In genomic region chr5:130036300-130036699, GRCm38 (mm10) we compare ENCODE assay signal across 8 mouse cellular contexts. TPM values are rescaled to one million over a fixed set of nuclear protein-coding genes. Genes with fewer than 3 reads are reported as not detected.
DNase-seq lines count a peak whose midpoint lies in the region; ATAC-seq and TF ChIP-seq lines count a peak whose summit lies in the region.
"Not testable (repeated sequence)": the region's sequence is repeated elsewhere in the genome, so short reads cannot be mapped to it uniquely, and the experiment has no call there.

No protein-coding gene starts in this region.

- H3K27ac ChIP-seq in MEL (ENCODE audit: control insufficient read depth, low read depth, low read length); hindbrain, postnatal 0 days; liver, postnatal 0 days (ENCODE audit: low read depth): not testable (repeated sequence)

- 67% methylated on average over 2 of the region's 2 CpGs for WGBS in hindbrain, postnatal 0 days
- WGBS in liver, postnatal 0 days (ENCODE audit: insufficient replicate concordance), result 69% methylated on average over 2 of the region's 2 CpGs

- DNase-seq in 416B (ENCODE audit: low read depth), result peak; percentile 19
- DNase-seq in MEL (ENCODE audit: low read depth, low spot score), result peak; percentile 28
- not testable (repeated sequence) for DNase-seq in brain, embryonic 14.5 days (ENCODE audit: low read depth); hindbrain, postnatal 0 days (ENCODE audit: low spot score); liver, postnatal 0 days
- DNase-seq in kidney, adult 9 months, result peak; percentile 55
- peak; percentile 40 for DNase-seq in naive thymus-derived CD4-positive, alpha-beta T cell, adult 2 months (ENCODE audit: low read depth)

- H3K36me3 ChIP-seq in MEL (ENCODE audit: control insufficient read depth in 1 of 2, insufficient read depth in 2 of 2, low read length in 2 of 2), result peaks cover 0 to 13% of the 10 kb centered on the region in 2 experiments; a peak in 3 of 4 replicates
- peaks cover 30% of the 10 kb centered on the region for H3K36me3 ChIP-seq in hindbrain, postnatal 0 days (ENCODE audit: insufficient read depth, low read length)
- H3K36me3 ChIP-seq in liver, postnatal 0 days (replicated peaks; ENCODE audit: insufficient read depth, low read length), result peaks cover 39% of the 10 kb centered on the region

- not testable (repeated sequence) for H3K9me3 ChIP-seq in MEL (replicated peaks; ENCODE audit: insufficient read depth, low read length); hindbrain, postnatal 0 days (ENCODE audit: low read length); liver, postnatal 0 days (ENCODE audit: low read length)

- not testable (repeated sequence) for H3K9ac ChIP-seq in MEL (ENCODE audit: control insufficient read depth, low read depth, low read length, poor library complexity, severe bottlenecking); hindbrain, postnatal 0 days (replicated peaks; ENCODE audit: low read length); liver, postnatal 0 days (replicated peaks)

- TF ChIP-seq EP300 in MEL (IDR thresholded peaks at IDR 0.05; ENCODE audit: low read depth in 1 of 2, low read length in 2 of 2); liver, postnatal 0 days (IDR thresholded peaks at IDR 0.05; ENCODE audit: low read depth): not testable (repeated sequence)

- H3K27me3 ChIP-seq in MEL (ENCODE audit: control insufficient read depth in 1 of 2, insufficient read depth in 2 of 2, low read length in 2 of 2); hindbrain, postnatal 0 days (ENCODE audit: insufficient read depth, low read length); liver, postnatal 0 days (ENCODE audit: insufficient read depth, low read length): not testable (repeated sequence)

- H3K79me2 ChIP-seq in MEL (ENCODE audit: control insufficient read depth, insufficient read depth, low read length, poor library complexity), result peaks cover 12% of the 10 kb centered on the region

- TF ChIP-seq CTCF in MEL (IDR thresholded peaks at IDR 0.05 in 2 of 3, conservative IDR thresholded peaks at IDR 0.05 in 1 of 3; ENCODE audit: control insufficient read depth in 1 of 3, insufficient read depth in 1 of 3, low read depth in 2 of 3, low read length in 3 of 3, poor library complexity in 1 of 3, severe bottlenecking in 1 of 3), result peak; percentile 16 to 67 (median 23); a peak in 4 of 6 replicates
- TF ChIP-seq CTCF in brain, embryonic 14.5 days (IDR thresholded peaks at IDR 0.05; ENCODE audit: borderline replicate concordance, extremely low read depth, insufficient read depth, insufficient read length), result peak; percentile 18; the same call in 1 of the 2 replicates
- peak; percentile 48 for TF ChIP-seq CTCF in hindbrain, postnatal 0 days (IDR thresholded peaks at IDR 0.05; ENCODE audit: low read depth)
- TF ChIP-seq CTCF in liver, postnatal 0 days (IDR thresholded peaks at IDR 0.05; ENCODE audit: low read depth), result peak; percentile 55

- peak; percentile 64 for ATAC-seq in CD4-positive, CD25-positive, alpha-beta regulatory T cell, adult 4 months
- ATAC-seq in hindbrain, postnatal 0 days; liver, postnatal 0 days: not testable (repeated sequence)

- not testable (repeated sequence) for H3K4me1 ChIP-seq in MEL (ENCODE audit: control insufficient read depth in 1 of 2, insufficient read depth in 2 of 2, low read length in 2 of 2); hindbrain, postnatal 0 days (ENCODE audit: insufficient read depth, low read length)
- H3K4me1 ChIP-seq in liver, postnatal 0 days (ENCODE audit: insufficient read depth), result peaks cover 20% of the 10 kb centered on the region

- H3K4me2 ChIP-seq in hindbrain, postnatal 0 days (ENCODE audit: low read depth, low read length); liver, postnatal 0 days (ENCODE audit: low read depth, low read length): not testable (repeated sequence)

- not testable (repeated sequence) for TF ChIP-seq POLR2A in MEL (IDR thresholded peaks at IDR 0.05; ENCODE audit: control insufficient read depth in 1 of 2, insufficient read depth in 1 of 2, low read depth in 1 of 2, low read length in 2 of 2, poor library complexity in 1 of 2); brain, embryonic 14.5 days (IDR thresholded peaks at IDR 0.05; ENCODE audit: borderline replicate concordance, extremely low read depth, insufficient read depth, insufficient read length, poor library complexity, severe bottlenecking)

- not testable (repeated sequence) for H3K4me3 ChIP-seq in MEL (ENCODE audit: control insufficient read depth in 1 of 2, insufficient read depth in 1 of 2, low read depth in 2 of 2, low read length in 2 of 2); hindbrain, postnatal 0 days (ENCODE audit: low read length); liver, postnatal 0 days (ENCODE audit: low read depth, low read length)

- peak; percentile 11 for TF ChIP-seq RAD21 in MEL (IDR thresholded peaks at IDR 0.05; ENCODE audit: low read depth, low read length)

TF ChIP-seq in MEL, 35 proteins besides CTCF, POLR2A, EP300 and RAD21:
- TF ChIP-seq MXI1 (IDR thresholded peaks at IDR 0.05; ENCODE audit: low read depth, low read length) (peak; percentile 82), SIN3A (IDR thresholded peaks at IDR 0.05; ENCODE audit: low read length) (peak; percentile 70; the same call in 1 of the 2 replicates), MYC (IDR thresholded peaks at IDR 0.05; ENCODE audit: low read depth, low read length) (peak; percentile 78), SMC3 (IDR thresholded peaks at IDR 0.05; ENCODE audit: low read depth, low read length) (peak; percentile 56)

RNA-seq across cellular contexts. Expression of gene Crcp, which starts 7.2 kb away (rescaled TPM):
- 10 to 100 TPM; 60.0 to 75.7 TPM for polyA plus RNA-seq in CD4-positive, CD25-positive, alpha-beta regulatory T cell, adult 4 months (2017; shearing (Covaris generic))
- 60.9 and 69.6 TPM in 2 replicates for total RNA-seq in MEL (2012; rRNA removed)
- 10 to 100 TPM in 1 of 2 experiments, not detected in 1; 56.2 TPM for polyA plus RNA-seq in MEL (2012; ENCODE audit: insufficient read depth in 1 of 2, insufficient read length in 2 of 2, low read depth in 1 of 2, low replicate concordance in 2 of 2, missing spikeins in 1 of 2)
- 37.6 and 51.0 TPM in 2 replicates for polyA plus RNA-seq in brain, embryonic 14.5 days (2012; rRNA removed)
- 34.4 and 39.8 TPM in 2 replicates for total RNA-seq in hindbrain, postnatal 0 days (2014; rRNA removed)
- polyA plus RNA-seq in hindbrain, postnatal 0 days (2015; fragmentation: Nextera tagmentation; extraction: Ambion mirVana), result 73.7 and 83.0 TPM in 2 replicates
- 19.3 and 20.8 TPM in 2 replicates for polyA plus RNA-seq in liver, postnatal 0 days (2015; fragmentation: Nextera tagmentation; extraction: Ambion mirVana)

RNA-seq across cellular contexts. Expression of gene Asl, which starts 7.3 kb away (rescaled TPM):
- polyA plus RNA-seq in CD4-positive, CD25-positive, alpha-beta regulatory T cell, adult 4 months (2017; shearing (Covaris generic)), result 100 to 1,000 TPM; 102 to 103 TPM
- 15.8 and 17.3 TPM in 2 replicates for total RNA-seq in MEL (2012; rRNA removed)
- polyA plus RNA-seq in MEL (2012; ENCODE audit: insufficient read depth in 1 of 2, insufficient read length in 2 of 2, low read depth in 1 of 2, low replicate concordance in 2 of 2, missing spikeins in 1 of 2), result 10 to 100 TPM in 1 of 2 experiments, not detected in 1; 26.7 TPM
- 27.9 and 30.7 TPM in 2 replicates for polyA plus RNA-seq in brain, embryonic 14.5 days (2012; rRNA removed)
- 24.9 and 31.4 TPM in 2 replicates for total RNA-seq in hindbrain, postnatal 0 days (2014; rRNA removed)
- polyA plus RNA-seq in hindbrain, postnatal 0 days (2015; fragmentation: Nextera tagmentation; extraction: Ambion mirVana), result 43.2 and 52.3 TPM in 2 replicates
- polyA plus RNA-seq in liver, postnatal 0 days (2015; fragmentation: Nextera tagmentation; extraction: Ambion mirVana), result 291 and 304 TPM in 2 replicates

RNA-seq across cellular contexts. Expression of gene Gusb, which starts 33.5 kb away (rescaled TPM):
- 10 to 100 TPM; 49.4 to 60.6 TPM for polyA plus RNA-seq in CD4-positive, CD25-positive, alpha-beta regulatory T cell, adult 4 months (2017; shearing (Covaris generic))
- 37.8 and 44.4 TPM in 2 replicates for total RNA-seq in MEL (2012; rRNA removed)
- polyA plus RNA-seq in MEL (2012; ENCODE audit: insufficient read depth in 1 of 2, insufficient read length in 2 of 2, low read depth in 1 of 2, low replicate concordance in 2 of 2, missing spikeins in 1 of 2), result 100 to 1,000 TPM in 1 of 2 experiments, 10 to 100 TPM in 1; 54.2 to 107 TPM
- 16.3 and 22.5 TPM in 2 replicates for polyA plus RNA-seq in brain, embryonic 14.5 days (2012; rRNA removed)
- total RNA-seq in hindbrain, postnatal 0 days (2014; rRNA removed), result 26.2 and 27.4 TPM in 2 replicates
- 44.7 and 47.0 TPM in 2 replicates for polyA plus RNA-seq in hindbrain, postnatal 0 days (2015; fragmentation: Nextera tagmentation; extraction: Ambion mirVana)
- 26.3 and 29.3 TPM in 2 replicates for polyA plus RNA-seq in liver, postnatal 0 days (2015; fragmentation: Nextera tagmentation; extraction: Ambion mirVana)

RNA-seq across cellular contexts. Expression of gene Tpst1, which starts 36.8 kb away (rescaled TPM):
- 1 to 10 TPM; 1.8 to 3.6 TPM for polyA plus RNA-seq in CD4-positive, CD25-positive, alpha-beta regulatory T cell, adult 4 months (2017; shearing (Covaris generic))
- 27.9 and 31.7 TPM in 2 replicates for total RNA-seq in MEL (2012; rRNA removed)
- polyA plus RNA-seq in MEL (2012; ENCODE audit: insufficient read depth in 1 of 2, insufficient read length in 2 of 2, low read depth in 1 of 2, low replicate concordance in 2 of 2, missing spikeins in 1 of 2), result 10 to 100 TPM in 1 of 2 experiments, not detected in 1; 32.3 TPM
- 27.3 and 32.9 TPM in 2 replicates for polyA plus RNA-seq in brain, embryonic 14.5 days (2012; rRNA removed)
- 35.6 and 38.1 TPM in 2 replicates for total RNA-seq in hindbrain, postnatal 0 days (2014; rRNA removed)
- polyA plus RNA-seq in hindbrain, postnatal 0 days (2015; fragmentation: Nextera tagmentation; extraction: Ambion mirVana), result 46.7 and 48.7 TPM in 2 replicates
- 23.8 and 26.0 TPM in 2 replicates for polyA plus RNA-seq in liver, postnatal 0 days (2015; fragmentation: Nextera tagmentation; extraction: Ambion mirVana)
